13 mouse cellular contexts compared by ENCODE assay signal in genomic region chr13:21178364-21178763, GRCm38 (mm10). TPM values are rescaled to one million over a fixed set of nuclear protein-coding genes. Genes with fewer than 3 reads are reported as not detected.
DNase-seq lines count a peak whose midpoint lies in the region; ATAC-seq lines count a peak whose summit lies in the region.
"Had no signal": no experiment of that assay in that cellular context is flagged by ENCODE, and none has a peak within 500 bp of the region (broad histone marks: within the 10 kb centered on the region; RNA-seq: fewer than 3 reads in every experiment).

No protein-coding gene starts in this region.

- H3K27ac ChIP-seq in heart, embryonic 10.5 days: peak overlapping the region; percentile 98; the same call in 1 of the 2 replicates
- no peak overlapping the region for H3K27ac ChIP-seq in lung, embryonic 15.5 days
- H3K27ac ChIP-seq: hindbrain, embryonic 12.5 days had no signal

- H3K4me2 ChIP-seq in lung, embryonic 15.5 days: peak overlapping the region; percentile 84; the same call in 1 of the 2 replicates

- no peaks in the 10 kb centered on the region for H3K27me3 ChIP-seq in heart, embryonic 10.5 days (ENCODE audit: insufficient read depth, poor library complexity, severe bottlenecking)
- no peaks in the 10 kb centered on the region for H3K27me3 ChIP-seq in lung, embryonic 15.5 days
- H3K27me3 ChIP-seq: hindbrain, embryonic 12.5 days had no signal

- ATAC-seq in lung, embryonic 15.5 days (ENCODE audit: borderline replicate concordance, extremely low read depth, low FRiP score, low TSS enrichment): no peak
- ATAC-seq in granulocyte monocyte progenitor cell, adult 5-6 weeks (replicated peaks; ENCODE audit: poor library complexity, severe bottlenecking): peak; percentile 40
- peak; percentile 16 for ATAC-seq in megakaryocyte progenitor cell, adult 5-6 weeks (replicated peaks; ENCODE audit: poor library complexity)

- H3K4me3 ChIP-seq in heart, embryonic 10.5 days: peak overlapping the region; percentile 99; the same call in 1 of the 2 replicates
- H3K4me3 ChIP-seq in lung, embryonic 15.5 days: no peak overlapping the region

- 74% methylated on average over 5 of the region's 5 CpGs for WGBS in heart, embryonic 10.5 days
- 80% methylated on average over 5 of the region's 5 CpGs for WGBS in lung, embryonic 15.5 days

- H3K36me3 ChIP-seq in heart, embryonic 10.5 days: peaks cover 17% of the 10 kb centered on the region
- peaks cover 13% of the 10 kb centered on the region for H3K36me3 ChIP-seq in lung, embryonic 15.5 days

- H3K9ac ChIP-seq in lung, embryonic 15.5 days: 0 out of 2 replicates have a peak overlapping the region, but pooled peaks have one; percentile 96

- H3K9me3 ChIP-seq in heart, embryonic 10.5 days: no peaks in the 10 kb centered on the region
- no peaks in the 10 kb centered on the region for H3K9me3 ChIP-seq in lung, embryonic 15.5 days
- H3K9me3 ChIP-seq: hindbrain, embryonic 12.5 days had no signal

- peaks cover 21% of the 10 kb centered on the region for H3K4me1 ChIP-seq in heart, embryonic 10.5 days
- H3K4me1 ChIP-seq in lung, embryonic 15.5 days: peaks cover 28% of the 10 kb centered on the region

- no peak for DNase-seq in heart, embryonic 10.5 days (ENCODE audit: low spot score)
- DNase-seq in heart, adult 18-20 months: no peak
- DNase-seq in lung, postnatal 4 days: no peak
- DNase-seq in urinary bladder, adult 18-20 months (ENCODE audit: low spot score in 2 of 2): no peak
- no peak for DNase-seq in cerebellum, adult 8-10 months
- DNase-seq: thymus, adult 2 months had no signal

RNA-seq across cellular contexts. Expression of gene Trim27, which starts 0.9 kb away (rescaled TPM):
- 108 and 152 TPM in 2 replicates for polyA plus RNA-seq in heart, embryonic 10.5 days (2016; fragmentation: Nextera tagmentation; extraction: Ambion mirVana)
- 10 to 100 TPM; 20.5 to 21.4 TPM for total RNA-seq in heart, adult 18-20 months (2021)
- polyA plus RNA-seq in lung, embryonic 15.5 days (2015; fragmentation: Nextera tagmentation; extraction: Ambion mirVana): 147 and 148 TPM in 2 replicates
- total RNA-seq in granulocyte monocyte progenitor cell, adult 5-6 weeks (2014; fragmentation: Nextera tagmentation): 142 and 143 TPM in 2 replicates
- total RNA-seq in granulocyte monocyte progenitor cell, adult 5-6 weeks (2017): 144 and 167 TPM in 2 replicates
- 108 and 116 TPM in 2 replicates for total RNA-seq in megakaryocyte progenitor cell, adult 5-6 weeks (2015)
- 170 and 177 TPM in 2 replicates for total RNA-seq in megakaryocyte progenitor cell, adult 5-6 weeks (2017)

RNA-seq across cellular contexts. Expression of gene Olfr1368, which starts 32.7 kb away (rescaled TPM):
- not detected in 2 replicates for polyA plus RNA-seq in heart, embryonic 10.5 days (2016; fragmentation: Nextera tagmentation; extraction: Ambion mirVana)
- not detected for total RNA-seq in heart, adult 18-20 months (2021)
- not detected in 2 replicates for polyA plus RNA-seq in lung, embryonic 15.5 days (2015; fragmentation: Nextera tagmentation; extraction: Ambion mirVana)
- total RNA-seq in granulocyte monocyte progenitor cell, adult 5-6 weeks (2014; fragmentation: Nextera tagmentation): not detected in 2 replicates
- not detected in 2 replicates for total RNA-seq in granulocyte monocyte progenitor cell, adult 5-6 weeks (2017)
- total RNA-seq in megakaryocyte progenitor cell, adult 5-6 weeks (2015): not detected in 2 replicates
- not detected in 2 replicates for total RNA-seq in megakaryocyte progenitor cell, adult 5-6 weeks (2017)
- total RNA-seq: layer of hippocampus, adult 8-10 months had no signal
- polyA plus RNA-seq: cortical plate, adult 2 months; hindbrain, embryonic 12.5 days; liver, embryonic 16.5 days; thymus, adult 2 months had no signal

RNA-seq across cellular contexts. Expression of gene Olfr263, which starts 48.9 kb away (rescaled TPM):
- not detected in 2 replicates for polyA plus RNA-seq in heart, embryonic 10.5 days (2016; fragmentation: Nextera tagmentation; extraction: Ambion mirVana)
- not detected for total RNA-seq in heart, adult 18-20 months (2021)
- polyA plus RNA-seq in lung, embryonic 15.5 days (2015; fragmentation: Nextera tagmentation; extraction: Ambion mirVana): not detected in 2 replicates
- total RNA-seq in granulocyte monocyte progenitor cell, adult 5-6 weeks (2014; fragmentation: Nextera tagmentation): not detected in 2 replicates
- not detected in 2 replicates for total RNA-seq in granulocyte monocyte progenitor cell, adult 5-6 weeks (2017)
- not detected in 2 replicates for total RNA-seq in megakaryocyte progenitor cell, adult 5-6 weeks (2015)
- total RNA-seq in megakaryocyte progenitor cell, adult 5-6 weeks (2017): not detected in 2 replicates
- total RNA-seq: layer of hippocampus, adult 8-10 months had no signal
- polyA plus RNA-seq: cortical plate, adult 2 months; hindbrain, embryonic 12.5 days; liver, embryonic 16.5 days; thymus, adult 2 months had no signal

Comparison
In these comparisons a context has a peak if more than half of its experiments do, and no peak if none do; other contexts are left out.
1. RNA of gene Trim27, which starts 0.9 kb away (total RNA-seq): 108 to 177 TPM in megakaryocyte progenitor cell, adult 5-6 weeks and 142 to 167 TPM in granulocyte monocyte progenitor cell, adult 5-6 weeks; 20.5 to 21.4 TPM in heart, adult 18-20 months; every median in the first group is over 4 times any median in the second.